Mouse (Mus musculus) limb, embryonic 11.5 days (tissue): Measurements from ENCODE around the gene Rftn1. TPM values are rescaled to one million over a fixed set of nuclear protein-coding genes. Genes with fewer than 3 reads are reported as not detected.

Source experiments
- ATAC-seq: fragments of 200-750 bp; cut with Nextera tagmentation; 2 replicates; pipeline ENCODE4 v1.8.0; 2017; ENCODE audit warnings: low read depth; ENCODE audit not compliant: insufficient number of reproducible peaks, low FRiP score, low TSS enrichment
- DNase-seq: peaks from one replicate; pipeline ENCODE4 v3.0.0-alpha.2; 2015; ENCODE audit warnings: low spot score
- H3K27ac ChIP-seq: fragments of 300-500 bp; sonication (generic); replicated peaks from 2 replicates; pipeline ENCODE4 v1.5.1; 2014; ENCODE audit warnings: low read depth, mild to moderate bottlenecking, low read length
- H3K27me3 ChIP-seq: fragments of 300-500 bp; sonication (generic); 2 replicates; pipeline ENCODE4 v1.6.1; 2014; ENCODE audit warnings: mild to moderate bottlenecking, low read length, mixed read lengths; ENCODE audit not compliant: control insufficient read depth, insufficient read depth
- H3K36me3 ChIP-seq: fragments of 300-500 bp; sonication (generic); 2 replicates; pipeline ENCODE4 v1.6.1; 2014; ENCODE audit warnings: mild to moderate bottlenecking, low read length, moderate library complexity, mixed read lengths; ENCODE audit not compliant: control insufficient read depth, insufficient read depth
- H3K4me1 ChIP-seq: fragments of 300-500 bp; sonication (generic); 2 replicates; pipeline ENCODE4 v1.6.1; 2014; ENCODE audit warnings: low read length, mixed read lengths; ENCODE audit not compliant: control insufficient read depth, insufficient read depth
- H3K4me2 ChIP-seq: fragments of 300-500 bp; sonication (generic); 2 replicates; pipeline ENCODE4 v1.6.1; 2014; ENCODE audit warnings: low read depth, mild to moderate bottlenecking, moderate library complexity; ENCODE audit not compliant: severe bottlenecking
- H3K4me3 ChIP-seq: fragments of 300-500 bp; sonication (generic); 2 replicates; pipeline ENCODE4 v1.5.1; 2014; ENCODE audit warnings: low read depth, low read length
- H3K9ac ChIP-seq: fragments of 300-500 bp; sonication (generic); 2 replicates; pipeline ENCODE4 v1.6.1; 2014; ENCODE audit warnings: mild to moderate bottlenecking, low read length
- H3K9me3 ChIP-seq: fragments of 300-500 bp; sonication (generic); 2 replicates; pipeline ENCODE4 v1.6.1; 2016; ENCODE audit warnings: low read length; ENCODE audit not compliant: control insufficient read depth
- WGBS: fragments of 180-500 bp; shearing (Covaris S2); extraction: QIAGEN DNeasy Blood & Tissue Kit; methylation state at CpG from one replicate; pipeline ENCODE4 v1.1.7; 2014; 5-methylcytosine and 5-hydroxymethylcytosine counted together
- polyA plus RNA-seq: library from polyadenylated mRNA; unstranded; fragments of >200 nt; fragmentation: Nextera tagmentation; extraction: Ambion mirVana; gene quantifications from 2 replicates; pipeline ENCODE4 v1.2.1, GENCODE M21; 2014

Gene Rftn1
- polyA plus RNA-seq, 1 experiment from 2014 or later = 5.1 TPM

DNA sequence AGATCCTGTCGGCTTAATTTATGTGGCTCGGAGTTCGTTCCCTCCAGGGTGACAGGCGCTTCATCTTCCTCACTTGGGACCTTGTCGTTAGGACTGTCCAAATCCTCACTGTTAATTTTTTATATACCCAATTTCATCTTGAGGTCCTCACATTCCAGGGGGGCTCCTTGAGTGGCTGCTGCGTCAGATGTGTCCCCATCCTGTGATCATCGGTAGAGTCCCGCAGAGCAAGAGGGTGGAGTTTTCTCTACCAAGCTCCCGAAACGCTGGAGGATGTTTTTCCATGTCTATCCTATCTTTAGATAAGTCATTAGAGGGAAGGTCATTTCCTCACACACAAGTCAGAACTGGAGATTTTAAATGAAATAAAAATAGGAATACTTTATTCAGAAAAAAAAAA lies 55.0 kb downstream of the Rftn1 start:
- H3K4me1 ChIP-seq = peaks cover 15% of the 10 kb centered on the region; the same call in 1 of the 2 replicates
- ATAC-seq (no peak), DNase-seq (no peak)
- no peak overlapping the region for H3K9ac ChIP-seq
- H3K36me3 ChIP-seq = no peaks in the 10 kb centered on the region
- no peaks in the 10 kb centered on the region for H3K27me3 ChIP-seq
- H3K4me3 ChIP-seq = no peak overlapping the region
- 76% methylated on average over 10 of the region's 10 CpGs for WGBS
- H3K4me2 ChIP-seq = no peak overlapping the region
- no peak overlapping the region for H3K27ac ChIP-seq
- no peaks in the 10 kb centered on the region for H3K9me3 ChIP-seq

DNA sequence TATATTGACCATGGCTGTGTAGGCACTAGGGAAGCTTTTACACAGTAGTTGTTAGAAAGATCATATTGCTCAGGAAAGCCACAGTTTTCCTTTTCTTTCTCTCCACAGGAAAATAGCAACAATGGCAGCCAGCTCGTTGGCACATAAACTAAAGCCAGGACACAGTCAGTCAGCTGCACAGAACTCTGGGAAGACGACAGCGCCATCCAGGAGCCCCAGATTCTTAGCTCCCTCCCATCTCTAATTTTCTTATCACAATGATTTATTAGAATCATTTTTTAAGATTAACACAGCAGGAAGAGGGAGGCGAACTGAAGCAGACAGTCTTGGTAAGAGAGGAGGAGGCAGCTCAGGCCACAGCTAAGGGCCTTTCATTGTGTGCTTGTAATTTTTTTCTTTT lies 58.8 kb downstream of the Rftn1 start:
- no peaks in the 10 kb centered on the region for H3K27me3 ChIP-seq
- peaks cover 7% of the 10 kb centered on the region; the same call in 1 of the 2 replicates for H3K4me1 ChIP-seq
- H3K4me3 ChIP-seq = no peak overlapping the region
- DNase-seq = no peak
- no peak for ATAC-seq
- WGBS = 78% methylated on average over 4 of the region's 4 CpGs
- H3K9me3 ChIP-seq = no peaks in the 10 kb centered on the region
- no peak overlapping the region for H3K9ac ChIP-seq
- no peaks in the 10 kb centered on the region for H3K36me3 ChIP-seq
- no peak overlapping the region for H3K4me2 ChIP-seq
- no peak overlapping the region for H3K27ac ChIP-seq

DNA sequence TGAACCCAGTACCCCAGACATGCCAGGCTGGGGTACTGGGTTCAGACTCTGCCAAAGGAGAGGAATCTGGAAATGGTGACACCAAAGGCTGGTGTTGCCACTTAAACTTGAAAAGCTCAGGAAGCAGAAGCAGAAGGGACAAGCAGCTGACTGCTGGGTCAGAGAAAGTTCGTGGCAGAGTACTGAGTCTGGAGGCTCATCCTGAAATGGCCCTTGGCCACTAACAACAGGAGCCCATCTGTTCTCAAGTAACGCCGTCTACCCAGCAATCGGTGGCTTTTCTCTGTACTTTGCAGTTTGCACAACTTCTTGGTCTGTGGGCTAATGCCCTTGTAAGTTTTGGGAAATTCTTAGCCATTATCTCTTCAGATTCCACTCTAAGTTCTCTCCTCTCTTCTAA lies 60.1 kb downstream of the Rftn1 start:
- H3K27ac ChIP-seq = no peak overlapping the region
- H3K27me3 ChIP-seq = no peaks in the 10 kb centered on the region
- 0 out of 2 replicates have a peak, but pooled peaks cover 5% of the 10 kb centered on the region for H3K4me1 ChIP-seq
- no peak overlapping the region for H3K4me2 ChIP-seq
- no peaks in the 10 kb centered on the region for H3K36me3 ChIP-seq
- ATAC-seq (no peak), DNase-seq (no peak)
- no peak overlapping the region for H3K4me3 ChIP-seq
- 54% methylated on average over 4 of the region's 4 CpGs for WGBS
- H3K9ac ChIP-seq = no peak overlapping the region
- no peaks in the 10 kb centered on the region for H3K9me3 ChIP-seq

DNA sequence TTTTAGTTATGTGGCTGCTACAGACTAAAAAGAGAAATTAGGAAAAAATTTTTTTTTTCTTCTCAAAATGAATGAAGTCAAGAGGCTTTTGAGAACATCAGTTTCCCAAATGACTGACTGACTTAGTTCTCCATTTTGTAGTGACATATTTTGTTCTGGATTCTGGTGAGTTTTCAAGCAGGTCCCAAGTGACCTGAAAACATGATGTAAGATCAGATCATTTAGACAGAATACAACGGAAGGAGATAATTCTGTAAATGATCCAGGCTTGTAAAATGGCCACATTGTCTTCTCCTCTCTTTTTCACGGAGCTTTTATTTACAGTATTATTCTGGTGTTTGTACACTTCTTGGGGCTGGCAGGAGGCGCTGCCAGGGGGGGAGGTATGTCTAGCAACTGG lies 62.1 kb downstream of the Rftn1 start:
- H3K27me3 ChIP-seq = no peaks in the 10 kb centered on the region
- no peaks in the 10 kb centered on the region for H3K36me3 ChIP-seq
- no peaks in the 10 kb centered on the region for H3K9me3 ChIP-seq
- 77% methylated on average over 3 of the region's 3 CpGs for WGBS
- no peak for ATAC-seq
- H3K4me2 ChIP-seq = no peak overlapping the region
- no peak overlapping the region for H3K27ac ChIP-seq
- no peak overlapping the region for H3K9ac ChIP-seq
- no peak for DNase-seq
- H3K4me1 ChIP-seq = 0 out of 2 replicates have a peak, but pooled peaks cover 5% of the 10 kb centered on the region
- H3K4me3 ChIP-seq = no peak overlapping the region

DNA sequence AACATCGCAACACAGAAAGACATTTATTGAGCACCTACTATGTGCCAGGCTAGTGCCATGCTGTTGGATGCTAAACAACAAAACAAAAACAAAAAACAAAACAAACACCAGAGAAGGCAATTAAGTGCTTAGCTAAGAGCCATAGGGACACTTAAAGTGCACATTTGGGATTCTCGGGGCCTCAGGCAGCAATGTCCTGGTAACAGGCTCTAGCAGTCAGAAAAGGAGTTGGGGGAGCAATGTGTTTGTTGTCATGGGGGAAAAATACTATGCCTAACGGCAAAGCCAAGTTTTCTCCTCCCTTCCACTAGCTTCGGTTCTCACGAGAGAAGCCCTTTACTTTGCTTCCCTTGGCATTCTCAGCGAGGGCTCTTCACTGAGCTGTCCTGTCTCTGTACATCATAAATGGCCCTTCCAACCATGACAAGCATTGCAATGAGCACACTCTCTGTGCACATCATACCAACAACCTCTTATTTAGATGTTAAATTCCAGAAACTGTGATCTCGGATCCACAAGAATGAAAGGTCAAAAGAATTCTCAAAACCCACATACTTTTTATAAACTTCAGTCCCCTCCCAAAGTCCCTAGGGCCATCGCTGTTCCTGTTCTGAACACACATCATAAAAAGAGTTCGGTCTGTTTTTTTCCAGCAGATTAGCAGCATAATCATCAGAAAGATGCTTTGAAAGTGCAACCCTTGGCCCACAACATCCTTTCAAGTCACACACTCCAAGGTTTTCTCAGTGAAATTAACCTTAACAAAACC lies 63.2 kb downstream of the Rftn1 start:
- 0 out of 2 replicates have a peak, but pooled peaks cover 5% of the 10 kb centered on the region for H3K4me1 ChIP-seq
- no peaks in the 10 kb centered on the region for H3K27me3 ChIP-seq
- H3K36me3 ChIP-seq = no peaks in the 10 kb centered on the region
- no peak overlapping the region for H3K9ac ChIP-seq
- ATAC-seq (no peak), DNase-seq (no peak)
- WGBS = 76% methylated on average over 9 of the region's 9 CpGs
- H3K4me2 ChIP-seq = no peak overlapping the region
- no peaks in the 10 kb centered on the region for H3K9me3 ChIP-seq
- no peak overlapping the region for H3K4me3 ChIP-seq
- H3K27ac ChIP-seq = no peak overlapping the region

- ATAC-seq = no peak
- no peak overlapping the region for H3K27ac ChIP-seq
- no peaks in the 10 kb centered on the region for H3K27me3 ChIP-seq
- 0 out of 2 replicates have a peak, but pooled peaks cover 5% of the 10 kb centered on the region for H3K4me1 ChIP-seq
- 49% methylated on average over 2 of the region's 2 CpGs for WGBS
- no peaks in the 10 kb centered on the region for H3K9me3 ChIP-seq
- H3K36me3 ChIP-seq = no peaks in the 10 kb centered on the region
- no peak for DNase-seq
- H3K9ac ChIP-seq = no peak overlapping the region
- H3K4me2 ChIP-seq = no peak overlapping the region
- H3K4me3 ChIP-seq = no peak overlapping the region
These were observed 63.9 kb downstream of the Rftn1 start for GRCm38 (mm10) chr17:50126545-50126944.

GRCm38 (mm10) chr17:50125900-50126299 lies 64.6 kb downstream of the Rftn1 start:
- Histone ChIP-seq H3K27me3 (no peaks in the 10 kb centered on the region), H3K4me2 (no peak overlapping the region), H3K27ac (no peak overlapping the region), H3K9ac (no peak overlapping the region), H3K4me3 (no peak overlapping the region), H3K9me3 (no peaks in the 10 kb centered on the region), H3K36me3 (no peaks in the 10 kb centered on the region), H3K4me1 (0 out of 2 replicates have a peak, but pooled peaks cover 5% of the 10 kb centered on the region)
- 77% methylated on average over 5 of the region's 5 CpGs for WGBS
- ATAC-seq (no peak), DNase-seq (no peak)

- no peaks in the 10 kb centered on the region for H3K9me3 ChIP-seq
- no peak overlapping the region for H3K9ac ChIP-seq
- 0 out of 2 replicates have a peak, but pooled peaks cover 5% of the 10 kb centered on the region for H3K4me1 ChIP-seq
- WGBS = 82% methylated on average over 3 of the region's 3 CpGs
- no peak overlapping the region for H3K27ac ChIP-seq
- H3K4me2 ChIP-seq = no peak overlapping the region
- DNase-seq (no peak), ATAC-seq (no peak)
- H3K36me3 ChIP-seq = no peaks in the 10 kb centered on the region
- no peak overlapping the region for H3K4me3 ChIP-seq
- no peaks in the 10 kb centered on the region for H3K27me3 ChIP-seq
These were observed 65.2 kb downstream of the Rftn1 start for GRCm38 (mm10) chr17:50125245-50125798.
